Mouse (Mus musculus) hindbrain, embryonic 11.5 days (tissue): ENCODE data around the gene Rnls. TPM values are rescaled to one million over a fixed set of nuclear protein-coding genes. Genes with fewer than 3 reads are reported as not detected.

Experiments used
- ATAC-seq: fragments of 200-750 bp; cut with Nextera tagmentation; 2 replicates; pipeline ENCODE4 v1.8.0; 2017; ENCODE audit warnings: mild to moderate bottlenecking, moderate TSS enrichment, moderate library complexity; ENCODE audit not compliant: low FRiP score
- DNase-seq: peaks from one replicate; pipeline ENCODE4 v3.0.0-alpha.2; 2015; ENCODE audit warnings: low spot score
- H3K27ac ChIP-seq: fragments of 300-500 bp; sonication (generic); 2 replicates; pipeline ENCODE4 v1.5.1; 2014; ENCODE audit warnings: mild to moderate bottlenecking, low read depth, low read length
- H3K27me3 ChIP-seq: fragments of 300-500 bp; sonication (generic); 2 replicates; pipeline ENCODE4 v1.6.1; 2014; ENCODE audit warnings: mild to moderate bottlenecking, low read length, moderate library complexity, mixed read lengths; ENCODE audit not compliant: control insufficient read depth, insufficient read depth
- H3K36me3 ChIP-seq: fragments of 300-500 bp; sonication (generic); 2 replicates; pipeline ENCODE4 v1.6.1; 2014; ENCODE audit warnings: mild to moderate bottlenecking, low read length, moderate library complexity, mixed read lengths; ENCODE audit not compliant: control insufficient read depth, insufficient read depth
- H3K4me1 ChIP-seq: fragments of 300-500 bp; sonication (generic); replicated peaks from 2 replicates; pipeline ENCODE4 v1.6.1; 2014; ENCODE audit warnings: low read length, mixed read lengths; ENCODE audit not compliant: control insufficient read depth, insufficient read depth
- H3K4me2 ChIP-seq: fragments of 300-500 bp; sonication (generic); replicated peaks from 2 replicates; pipeline ENCODE4 v1.6.1; 2014; ENCODE audit warnings: mild to moderate bottlenecking, low read depth, low read length
- H3K4me3 ChIP-seq: fragments of 300-500 bp; sonication (generic); 2 replicates; pipeline ENCODE4 v1.5.1; 2014; ENCODE audit warnings: low read depth, low read length
- H3K9ac ChIP-seq: fragments of 300-500 bp; sonication (generic); 2 replicates; pipeline ENCODE4 v1.6.1; 2014; ENCODE audit warnings: low read depth, low read length
- H3K9me3 ChIP-seq: fragments of 300-500 bp; sonication (generic); 2 replicates; pipeline ENCODE4 v1.6.1; 2016; ENCODE audit warnings: low read length; ENCODE audit not compliant: control insufficient read depth
- WGBS: fragments of 180-500 bp; shearing (Covaris S2); extraction: QIAGEN DNeasy Blood & Tissue Kit; methylation state at CpG from one replicate; pipeline ENCODE4 v1.1.7; 2014; 5-methylcytosine and 5-hydroxymethylcytosine counted together
- polyA plus RNA-seq: library from polyadenylated mRNA; unstranded; fragments of >200 nt; fragmentation: Nextera tagmentation; extraction: Ambion mirVana; gene quantifications from 2 replicates; pipeline ENCODE4 v1.2.1, GENCODE M21; 2014

Gene Rnls
- polyA plus RNA-seq, 1 experiment from 2014 or later = 8.2 TPM

DNA sequence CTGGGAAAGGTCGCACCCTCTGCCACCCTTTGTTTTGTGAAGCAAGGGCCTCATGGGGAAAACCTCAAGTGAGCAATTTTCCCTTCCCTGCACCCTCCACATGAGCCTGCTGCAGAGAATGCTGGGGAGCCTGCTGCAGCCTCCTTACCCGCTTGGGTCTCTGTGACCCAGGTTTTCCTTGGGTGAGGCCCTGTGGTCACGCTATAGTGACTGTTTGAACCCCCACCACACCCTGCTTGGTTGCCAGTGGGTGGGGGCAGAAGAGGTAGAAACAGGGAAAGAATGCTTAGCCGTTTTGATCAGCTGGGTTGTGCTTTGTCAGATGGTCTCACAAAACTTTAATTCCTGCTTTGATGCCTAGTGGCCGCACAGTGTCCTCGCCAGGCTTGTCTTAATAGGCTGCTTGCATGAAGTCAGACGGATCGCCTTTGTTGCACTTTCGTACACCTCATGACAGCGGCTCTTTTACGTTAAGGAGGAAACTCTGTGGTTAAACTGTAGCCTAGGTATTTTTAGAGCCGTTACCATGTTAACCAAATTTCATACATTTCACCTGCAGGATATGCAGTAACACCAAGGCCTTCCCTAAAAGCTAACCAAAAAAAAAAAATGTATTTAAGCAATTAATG is 169.4 kb downstream of the Rnls start:
- Histone ChIP-seq H3K4me2 (no peak overlapping the region), H3K9me3 (no peaks in the 10 kb centered on the region), H3K27me3 (no peaks in the 10 kb centered on the region), H3K4me1 (no peaks in the 10 kb centered on the region), H3K36me3 (no peaks in the 10 kb centered on the region), H3K4me3 (no peak overlapping the region), H3K9ac (no peak overlapping the region), H3K27ac (no peak overlapping the region)
- no peak for ATAC-seq
- no peak for DNase-seq
- WGBS = 61% methylated on average over 12 of the region's 12 CpGs

DNA sequence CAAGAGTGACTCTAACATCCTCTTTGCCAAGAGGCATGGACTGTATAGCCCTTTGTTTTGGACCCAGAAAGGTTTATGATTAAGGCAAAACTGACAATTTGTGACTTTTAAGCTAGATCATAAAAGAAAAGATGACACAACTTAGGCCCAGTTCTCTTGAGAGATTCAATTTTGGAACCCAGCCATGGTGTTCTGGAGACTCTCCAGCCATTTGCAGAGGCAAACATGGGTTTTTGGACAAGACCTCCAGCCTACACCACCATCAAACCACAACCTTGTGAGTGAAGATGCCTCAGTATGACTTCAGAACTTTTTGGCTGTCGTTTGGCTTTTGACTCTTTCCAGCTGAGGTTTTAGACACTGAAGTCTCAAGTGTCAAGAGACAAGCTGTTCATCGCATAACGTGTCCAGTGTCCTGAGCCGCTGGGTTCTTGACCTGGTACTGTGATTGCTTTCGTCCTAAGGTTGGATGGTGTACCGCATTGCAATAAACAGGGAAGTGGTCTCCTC is 174.2 kb downstream of the Rnls start:
- H3K9ac ChIP-seq = no peak overlapping the region
- H3K4me2 ChIP-seq = no peak overlapping the region
- 93% methylated on average over 6 of the region's 6 CpGs for WGBS
- no peak overlapping the region for H3K27ac ChIP-seq
- no peaks in the 10 kb centered on the region for H3K9me3 ChIP-seq
- ATAC-seq (no peak), DNase-seq (no peak)
- no peaks in the 10 kb centered on the region for H3K4me1 ChIP-seq
- no peaks in the 10 kb centered on the region for H3K27me3 ChIP-seq
- no peak overlapping the region for H3K4me3 ChIP-seq
- H3K36me3 ChIP-seq = no peaks in the 10 kb centered on the region

DNA sequence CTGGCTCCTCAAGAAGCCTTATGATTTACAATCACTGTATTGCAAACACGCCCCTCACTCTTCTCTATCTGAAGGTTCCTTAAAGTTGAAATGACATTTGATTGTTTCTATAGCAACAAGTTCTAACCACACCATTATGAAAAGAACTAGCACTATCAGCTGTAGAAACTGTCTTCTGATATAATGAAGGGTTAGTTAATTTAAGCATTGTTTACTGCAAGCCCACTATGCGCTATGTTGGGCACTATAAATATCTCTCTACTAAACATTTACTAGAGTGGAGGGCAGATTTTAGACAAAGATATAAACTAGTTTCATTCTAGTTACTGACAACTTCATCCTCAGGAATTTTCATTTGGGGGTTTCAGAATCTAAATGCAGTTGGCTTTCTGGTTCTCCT is 182.4 kb downstream of the Rnls start:
- WGBS = 87% methylated on average over 2 of the region's 2 CpGs
- no peak overlapping the region for H3K4me2 ChIP-seq
- H3K9ac ChIP-seq = no peak overlapping the region

DNA sequence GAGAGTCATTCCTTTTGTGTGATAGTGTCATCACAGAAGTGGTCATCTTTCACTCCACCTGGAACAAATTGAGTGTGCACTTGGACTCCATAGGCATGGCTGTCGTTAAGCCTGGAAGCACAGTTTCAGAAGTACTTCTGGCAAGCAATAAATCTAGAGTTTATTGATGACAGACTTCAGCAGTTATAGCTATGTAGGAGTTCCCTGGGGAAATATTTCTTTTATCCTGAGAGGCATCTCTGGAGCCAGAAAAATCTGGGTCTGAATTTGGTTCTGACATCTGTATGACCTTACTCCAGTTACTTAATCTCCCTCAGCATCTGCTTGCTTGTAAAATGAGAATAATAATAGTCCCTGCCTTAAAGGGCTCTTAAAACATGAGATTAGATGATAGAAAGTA is 184.1 kb downstream of the Rnls start:
- Histone ChIP-seq H3K9me3 (no peaks in the 10 kb centered on the region), H3K27ac (no peak overlapping the region), H3K27me3 (no peaks in the 10 kb centered on the region), H3K9ac (no peak overlapping the region), H3K36me3 (no peaks in the 10 kb centered on the region), H3K4me1 (no peaks in the 10 kb centered on the region), H3K4me3 (no peak overlapping the region), H3K4me2 (no peak overlapping the region)
- DNase-seq (no peak), ATAC-seq (no peak)
- WGBS = 70% methylated on average over 1 of the region's 1 CpGs

More for the DNA sequence above, 182.4 kb downstream of the Rnls start:
- Histone ChIP-seq H3K27ac (no peak overlapping the region), H3K27me3 (no peaks in the 10 kb centered on the region), H3K4me3 (no peak overlapping the region), H3K36me3 (no peaks in the 10 kb centered on the region), H3K9me3 (no peaks in the 10 kb centered on the region), H3K4me1 (no peaks in the 10 kb centered on the region)
- ATAC-seq = no peak
- no peak for DNase-seq

DNA sequence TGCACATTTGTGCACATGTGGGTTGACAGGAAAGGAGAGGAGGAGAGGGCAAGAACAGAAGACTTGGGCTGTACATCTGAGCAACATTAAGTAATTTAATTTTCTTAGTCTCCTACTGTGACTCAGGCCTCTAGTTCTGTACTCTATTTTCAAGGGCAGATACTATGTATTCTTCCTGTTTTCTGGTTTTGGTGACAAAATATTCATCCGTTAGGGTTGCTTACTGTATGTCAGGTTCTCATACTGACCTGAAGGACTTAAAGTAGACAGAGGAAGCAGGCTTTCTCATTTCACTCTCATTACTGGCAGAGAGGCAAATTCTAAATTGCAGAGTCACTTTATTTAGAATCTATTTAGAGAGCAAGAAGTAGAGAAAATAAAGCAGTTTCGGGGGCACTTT is 186.7 kb downstream of the Rnls start:
- Histone ChIP-seq H3K27me3 (no peaks in the 10 kb centered on the region), H3K4me3 (no peak overlapping the region), H3K36me3 (no peaks in the 10 kb centered on the region), H3K9ac (no peak overlapping the region), H3K4me2 (no peak overlapping the region), H3K4me1 (no peaks in the 10 kb centered on the region), H3K27ac (no peak overlapping the region), H3K9me3 (no peaks in the 10 kb centered on the region)
- ATAC-seq = no peak
- DNase-seq = no peak
- 94% methylated on average over 2 of the region's 2 CpGs for WGBS

DNA sequence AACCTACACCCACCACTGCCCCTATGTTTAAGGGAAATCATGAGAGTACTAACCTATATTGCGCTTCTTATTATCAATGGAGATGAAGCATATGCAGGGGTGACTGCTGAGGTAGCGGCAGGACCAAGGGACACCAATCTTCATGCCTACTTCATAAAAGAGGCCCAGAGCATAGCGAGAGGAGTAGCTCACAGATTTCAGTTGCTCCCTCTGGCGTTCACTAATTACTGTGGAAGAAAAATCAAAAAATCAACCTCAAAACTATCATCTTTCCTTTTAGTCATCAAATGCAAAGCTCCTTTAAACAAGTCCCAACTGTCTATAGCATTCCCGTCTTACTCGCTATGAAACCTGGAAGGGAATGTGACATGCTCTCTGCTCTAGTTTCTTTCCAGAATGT is 189.7 kb downstream of the Rnls start:
- Histone ChIP-seq H3K36me3 (no peaks in the 10 kb centered on the region), H3K27me3 (no peaks in the 10 kb centered on the region), H3K9me3 (no peaks in the 10 kb centered on the region), H3K4me1 (no peaks in the 10 kb centered on the region), H3K4me3 (no peak overlapping the region), H3K4me2 (no peak overlapping the region), H3K27ac (no peak overlapping the region), H3K9ac (no peak overlapping the region)
- no peak for ATAC-seq
- no peak for DNase-seq
- 85% methylated on average over 6 of the region's 6 CpGs for WGBS

DNA sequence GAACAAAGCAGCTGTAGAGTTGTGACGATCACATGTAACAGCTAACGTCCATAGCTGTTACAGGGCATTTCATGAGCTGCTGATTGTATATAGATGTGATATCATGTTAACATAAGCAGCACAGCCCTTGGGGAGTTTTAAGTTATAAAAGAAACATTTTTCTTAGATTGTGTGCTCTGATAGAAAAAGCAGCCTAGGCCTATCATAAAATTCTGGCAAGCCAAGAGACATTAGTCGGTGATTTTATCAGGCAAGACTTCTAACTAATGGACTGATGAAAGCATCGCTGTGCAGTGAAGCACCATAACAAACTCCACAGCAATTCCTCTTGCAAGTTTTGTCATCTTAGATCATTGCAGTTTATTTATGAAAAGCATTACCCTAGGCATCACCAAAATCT is 190.9 kb downstream of the Rnls start:
- Histone ChIP-seq H3K4me1 (no peaks in the 10 kb centered on the region), H3K36me3 (no peaks in the 10 kb centered on the region), H3K9ac (no peak overlapping the region), H3K4me3 (no peak overlapping the region), H3K27ac (no peak overlapping the region), H3K4me2 (no peak overlapping the region), H3K9me3 (no peaks in the 10 kb centered on the region), H3K27me3 (no peaks in the 10 kb centered on the region)
- no peak for DNase-seq
- 84% methylated on average over 4 of the region's 4 CpGs for WGBS
- ATAC-seq = no peak

DNA sequence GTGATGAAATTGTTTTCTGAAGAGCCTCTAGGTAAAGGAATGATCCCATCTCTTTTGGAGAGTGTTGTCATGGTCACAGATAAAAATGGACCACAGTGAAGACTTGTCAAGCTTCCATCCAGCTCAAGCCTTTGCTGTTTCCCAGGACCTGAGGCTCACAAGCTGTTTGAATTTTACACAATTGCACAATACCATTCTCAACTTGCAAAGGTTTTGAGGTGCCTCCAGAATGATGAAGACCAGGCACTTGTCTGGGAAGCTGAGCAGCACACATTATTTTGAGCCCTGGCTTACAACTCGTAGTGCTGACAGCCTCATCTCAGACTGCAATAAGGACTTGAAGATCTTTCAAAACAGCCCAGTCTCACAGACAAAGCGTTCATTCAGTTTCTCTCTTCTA is 200.0 kb downstream of the Rnls start:
- ATAC-seq (no peak), DNase-seq (no peak)
- no peaks in the 10 kb centered on the region for H3K9me3 ChIP-seq
- H3K36me3 ChIP-seq = no peaks in the 10 kb centered on the region
- 67% methylated on average over 2 of the region's 2 CpGs for WGBS
- H3K4me3 ChIP-seq = no peak overlapping the region
- H3K9ac ChIP-seq = no peak overlapping the region
- H3K4me1 ChIP-seq = no peaks in the 10 kb centered on the region
- no peak overlapping the region for H3K4me2 ChIP-seq
- no peak overlapping the region for H3K27ac ChIP-seq
- H3K27me3 ChIP-seq = no peaks in the 10 kb centered on the region

DNA sequence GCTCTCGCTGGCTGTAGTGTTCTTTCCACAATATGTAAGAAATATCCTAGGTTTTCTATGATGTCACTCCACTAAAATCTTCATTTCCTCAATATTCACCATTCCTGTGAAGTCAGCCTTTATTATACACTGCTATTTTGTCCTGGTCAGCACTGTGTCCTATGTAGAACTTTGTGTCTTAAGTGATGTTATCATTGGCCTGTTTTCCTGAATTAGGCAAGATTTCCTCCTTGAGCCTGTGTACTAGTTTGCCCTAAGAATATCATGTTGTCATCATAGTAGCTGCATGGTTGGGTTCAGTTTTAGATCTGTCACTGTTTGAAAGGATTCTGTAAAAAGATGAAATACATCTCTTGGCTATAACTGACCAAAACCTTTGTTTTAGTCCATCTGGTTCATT is 203.3 kb downstream of the Rnls start:
- H3K4me3 ChIP-seq = no peak overlapping the region
- DNase-seq = no peak
- WGBS = 90% methylated on average over 1 of the region's 1 CpGs
- no peaks in the 10 kb centered on the region for H3K9me3 ChIP-seq
- H3K36me3 ChIP-seq = no peaks in the 10 kb centered on the region
- no peaks in the 10 kb centered on the region for H3K4me1 ChIP-seq
- H3K27me3 ChIP-seq = no peaks in the 10 kb centered on the region
- ATAC-seq = no peak
- no peak overlapping the region for H3K9ac ChIP-seq
- no peak overlapping the region for H3K27ac ChIP-seq
- no peak overlapping the region for H3K4me2 ChIP-seq
